Mouse (Mus musculus) skeletal muscle tissue, adult 2 months (tissue): Measurements from ENCODE around the gene Cryzl2.
A peak's percentile ranks its signal among the peaks of the same experiment; 100 is the strongest.

Source experiments
- DNase-seq: peaks from one replicate; pipeline ENCODE4 v3.0.0-alpha.2; 2012; ENCODE audit warnings: low read depth, low spot score

Gene Cryzl2

DNA sequence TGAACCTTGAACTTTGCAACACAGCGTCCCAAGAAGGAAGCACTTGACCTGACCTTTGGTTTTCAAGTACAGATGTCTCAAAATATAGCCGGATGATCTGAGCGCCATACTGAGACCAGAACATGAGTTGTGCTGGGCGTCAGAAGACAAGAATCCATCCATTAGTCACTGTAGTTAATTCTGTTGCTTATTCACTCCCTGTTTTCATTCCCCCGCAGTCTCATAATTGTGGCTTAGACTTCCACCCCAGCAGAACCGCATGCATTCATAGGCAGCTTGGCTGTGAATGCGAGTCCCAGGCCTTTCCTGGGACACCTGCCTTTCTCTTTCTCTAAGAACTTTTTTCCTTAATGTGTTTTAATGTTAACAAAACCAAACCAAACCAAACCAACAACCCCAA is 14.3 kb downstream of the Cryzl2 start:
- DNase-seq, result no peak

DNA sequence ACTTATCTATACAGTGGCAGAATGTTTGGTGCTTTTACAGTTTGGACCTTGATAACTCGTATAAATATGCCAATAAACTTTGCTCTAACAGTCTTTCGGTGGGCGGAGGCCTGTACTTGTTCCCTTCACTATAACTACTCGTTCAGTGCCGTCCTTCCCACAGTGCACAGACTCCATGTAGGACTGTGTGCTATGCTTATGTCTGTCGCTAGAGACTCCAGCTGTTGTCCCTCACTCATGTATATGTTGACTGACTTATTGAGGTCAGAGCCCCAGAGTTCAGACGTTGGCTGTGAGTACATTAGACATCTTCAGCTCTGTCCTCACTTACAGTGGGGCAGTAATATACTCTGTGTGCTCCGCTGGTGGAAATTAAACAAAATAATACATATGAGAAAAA is 16.5 kb downstream of the Cryzl2 start:
- DNase-seq, result no peak

DNA sequence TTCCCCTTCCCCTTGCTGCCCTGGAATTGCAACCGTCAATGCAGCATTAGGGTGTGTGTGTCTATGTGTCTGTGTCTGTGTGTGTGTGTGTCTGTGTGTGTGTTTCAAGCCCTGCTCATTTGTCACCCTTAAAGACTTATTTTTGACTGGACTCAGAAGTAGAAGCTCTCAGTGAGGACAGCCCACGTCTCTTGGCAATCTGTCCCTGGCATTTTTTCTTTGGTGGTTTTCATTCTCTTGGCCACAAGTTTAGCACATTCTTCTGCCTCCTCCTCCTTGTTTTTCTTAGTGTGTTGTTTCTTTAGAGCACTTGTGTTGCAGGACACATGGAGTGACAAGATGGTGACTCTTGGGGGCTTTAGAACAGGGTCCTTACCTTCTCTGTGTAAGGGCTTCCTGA is 17.9 kb downstream of the Cryzl2 start:
- no peak for DNase-seq

DNA sequence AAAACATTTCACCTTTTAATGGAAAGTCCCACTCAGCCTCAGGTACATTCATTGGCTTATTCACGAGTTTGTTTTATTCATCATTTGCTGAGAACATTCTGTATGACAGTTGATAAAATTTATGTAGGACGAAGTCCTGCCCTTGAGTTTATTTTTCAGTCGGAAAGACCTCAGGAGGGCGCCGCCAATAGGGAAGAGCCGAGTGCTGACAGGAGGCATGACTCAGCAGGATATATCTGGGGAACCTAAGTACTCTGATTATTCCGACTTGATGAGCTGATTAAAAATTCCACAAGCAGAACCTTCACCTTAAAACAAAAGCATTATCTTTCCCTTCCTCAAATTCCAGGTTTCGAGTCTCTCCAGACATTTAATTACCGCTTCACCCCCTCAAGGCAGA is 21.7 kb downstream of the Cryzl2 start:
- DNase-seq, result no peak

DNA sequence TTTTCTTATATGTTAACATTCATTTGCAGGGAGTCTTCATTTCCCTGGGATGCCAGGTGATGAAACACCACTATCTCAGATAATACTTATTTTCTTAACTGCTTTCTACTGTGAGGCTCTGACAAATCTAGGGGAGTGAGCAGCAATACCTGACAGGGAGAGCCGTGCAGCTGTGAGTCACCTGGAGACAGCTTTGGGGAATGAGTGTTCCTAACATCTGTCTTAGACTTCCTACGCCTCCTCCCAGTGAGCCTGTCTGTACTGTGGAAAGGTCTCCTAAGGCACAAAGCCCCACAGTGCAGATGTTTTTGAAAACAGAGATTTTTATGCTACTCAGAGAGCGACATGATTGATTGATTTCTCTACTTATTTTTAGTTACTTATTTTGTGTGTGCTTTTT is 22.5 kb downstream of the Cryzl2 start:
- no peak for DNase-seq

DNA sequence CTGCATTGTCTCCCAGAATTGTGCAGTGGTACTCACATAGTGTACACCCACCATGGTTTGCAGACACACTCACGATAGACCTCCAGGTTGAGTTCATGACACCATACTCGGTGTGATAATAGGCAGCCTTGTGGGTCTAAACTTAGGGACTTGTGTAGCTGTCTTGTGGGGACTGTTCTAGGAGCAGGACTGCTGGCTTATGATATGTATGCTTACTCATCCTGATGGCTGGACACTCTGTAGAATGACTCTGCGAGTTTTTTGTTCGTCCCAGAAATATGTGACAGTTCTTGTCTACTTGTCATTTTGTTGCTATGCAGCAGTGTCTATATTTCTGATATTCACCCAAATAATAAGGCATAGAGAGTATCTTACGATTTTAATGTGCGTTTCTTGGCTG is 23.3 kb downstream of the Cryzl2 start:
- no peak for DNase-seq

DNA sequence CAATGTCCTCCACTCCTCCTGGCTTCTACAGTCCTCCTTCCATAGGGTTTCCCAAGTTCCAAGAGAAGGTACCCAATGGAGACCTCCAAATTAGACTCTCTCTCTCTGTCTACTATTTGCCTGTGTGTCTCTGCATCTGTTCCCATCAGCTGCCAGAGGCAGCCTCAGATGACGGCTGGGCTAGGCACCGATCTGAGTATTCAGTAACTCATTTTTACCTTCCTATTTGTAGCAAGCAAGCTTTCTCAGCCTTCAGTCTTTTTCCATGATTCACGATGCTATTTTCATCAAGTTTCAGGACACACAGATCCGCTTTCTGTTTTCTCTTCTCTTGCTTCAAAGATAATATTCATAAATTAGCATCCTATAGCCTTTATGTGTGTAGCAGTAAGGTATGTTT is 25.8 kb downstream of the Cryzl2 start:
- DNase-seq, result no peak

DNA sequence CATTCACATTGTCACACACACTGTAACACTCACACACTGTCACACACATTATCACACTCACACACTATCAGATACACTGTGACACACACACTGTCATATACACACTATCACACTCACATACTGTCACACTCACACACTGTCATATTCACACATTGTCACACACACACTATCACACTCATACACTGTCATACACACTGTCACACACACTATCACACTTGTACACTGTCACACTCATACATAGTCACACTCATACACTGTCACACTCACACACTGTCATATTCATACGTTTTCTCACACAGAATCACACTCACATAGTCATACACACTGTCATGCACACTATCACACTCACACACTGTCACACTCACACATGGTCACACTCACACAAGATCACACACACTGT is 42.3 kb downstream of the Cryzl2 start:
- DNase-seq, result no peak

DNA sequence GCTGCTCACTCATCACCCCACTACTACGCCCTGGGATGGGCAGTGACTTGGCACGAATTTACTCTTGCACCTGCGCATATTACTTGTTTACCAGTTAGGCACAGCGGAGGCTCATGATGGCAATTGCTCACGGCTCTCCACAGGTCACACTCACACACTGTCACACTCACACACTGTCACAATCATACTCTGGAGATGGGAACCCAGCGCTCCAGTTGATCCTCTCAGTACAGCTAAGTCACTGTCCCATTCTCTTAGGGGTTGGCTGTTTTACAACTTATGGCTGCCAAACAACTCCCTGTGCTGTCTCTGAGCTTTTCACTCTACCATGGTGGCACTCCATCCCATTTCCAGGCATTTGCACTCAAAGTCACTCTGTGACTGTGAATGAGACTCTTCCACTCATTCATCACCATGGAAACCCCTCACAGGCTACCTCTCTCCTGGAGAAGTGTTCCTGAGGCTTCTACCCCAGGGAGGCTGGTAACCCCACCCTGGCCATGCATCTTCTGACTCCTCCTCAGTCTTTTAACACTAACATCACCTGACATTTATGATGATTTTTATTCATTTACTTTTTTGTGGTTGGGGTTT is 43.1 kb downstream of the Cryzl2 start:
- DNase-seq, result no peak

DNA sequence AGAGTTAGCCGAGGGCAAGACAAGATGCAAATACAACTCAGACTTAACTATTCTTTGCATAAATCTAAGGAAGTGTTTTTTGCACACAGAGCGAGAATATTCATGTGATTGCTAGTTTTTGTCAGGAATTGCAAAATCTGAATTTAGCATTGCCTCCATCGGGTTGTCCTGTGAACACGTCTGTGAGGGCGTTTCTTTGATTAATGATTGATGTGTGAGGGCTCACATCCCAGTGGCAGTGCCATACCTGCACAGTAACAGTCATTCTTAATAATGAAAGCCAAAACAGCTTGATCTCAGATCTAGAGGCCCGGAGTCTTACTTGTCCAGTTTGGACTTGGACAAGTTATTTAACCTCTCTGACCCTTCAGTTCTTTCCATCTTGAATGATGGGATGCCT is 44.7 kb downstream of the Cryzl2 start:
- no peak for DNase-seq

DNA sequence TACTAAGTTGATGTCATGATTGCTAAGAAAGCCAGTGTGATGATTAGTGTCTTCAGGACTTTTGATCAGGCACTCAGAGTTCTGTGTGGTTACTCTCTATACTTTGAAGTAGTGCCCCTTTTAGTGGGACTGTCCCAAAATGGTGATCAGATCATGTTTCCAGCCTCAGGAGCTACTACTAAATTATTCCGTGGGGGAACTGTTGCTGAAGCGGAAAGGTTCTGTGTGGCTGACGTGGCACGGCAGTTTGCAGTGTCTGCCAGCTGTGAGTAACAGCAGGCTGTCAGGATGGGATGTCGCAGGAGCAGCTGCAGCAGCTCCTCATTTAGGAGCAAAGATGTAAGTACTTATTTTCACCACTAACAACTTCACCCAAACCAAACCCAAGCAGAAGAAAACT is 48.1 kb downstream of the Cryzl2 start, which contains the start of gene Sec16b:
Sec16b (plus strand) TSS at position 207 of the 400 bp plus-strand sequence.
- peak; percentile 67 for DNase-seq

DNA sequence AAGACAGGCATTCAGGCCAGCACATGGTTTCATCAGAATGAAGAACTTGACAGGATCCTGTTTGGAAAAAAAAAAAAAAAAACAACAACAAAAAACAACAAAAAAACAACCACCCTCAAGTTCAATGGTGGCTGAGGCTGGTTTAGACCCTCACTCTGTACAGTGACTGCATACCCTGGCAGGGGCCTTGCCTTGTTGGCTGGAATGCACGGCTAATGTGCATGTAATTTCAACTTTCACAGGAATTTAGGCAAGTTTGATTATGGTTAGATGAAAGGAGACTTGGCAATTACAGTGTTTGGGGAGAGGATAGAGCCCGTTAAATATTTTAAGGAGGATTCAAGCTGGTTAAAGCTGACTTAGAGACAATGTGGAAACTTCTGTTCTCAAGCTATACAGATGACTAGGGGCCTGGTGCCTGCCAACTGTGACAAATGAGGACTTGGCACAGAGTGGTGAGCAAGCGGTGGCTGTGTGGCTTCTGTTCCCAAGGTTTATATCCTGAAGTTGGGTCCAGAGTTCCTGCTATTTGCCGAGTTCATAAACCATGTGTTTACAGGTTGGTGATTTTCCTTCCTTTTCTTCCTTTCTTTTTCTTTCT is 48.7 kb downstream of the Cryzl2 start:
- peak; percentile 20 for DNase-seq

DNA sequence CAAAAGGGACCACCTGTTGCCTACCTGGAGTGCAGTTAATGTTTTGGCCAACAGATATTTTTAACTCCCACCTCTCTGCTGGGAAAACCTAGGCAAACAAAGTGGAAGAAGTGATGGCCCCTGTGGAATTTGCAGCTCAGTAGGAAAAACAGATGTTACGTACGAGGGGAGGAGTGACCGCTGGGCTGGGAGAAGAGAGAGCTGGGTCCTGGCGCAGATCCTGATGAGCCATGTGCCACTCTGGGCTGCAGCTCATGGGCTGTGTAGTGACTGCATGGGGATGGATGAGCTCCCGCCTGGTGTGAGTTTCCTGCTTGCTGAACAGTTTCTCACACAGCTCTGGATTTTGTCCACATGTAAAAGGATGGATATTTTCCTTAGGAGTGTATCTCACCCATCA is 49.4 kb downstream of the Cryzl2 start:
- peak; percentile 60 for DNase-seq

DNA sequence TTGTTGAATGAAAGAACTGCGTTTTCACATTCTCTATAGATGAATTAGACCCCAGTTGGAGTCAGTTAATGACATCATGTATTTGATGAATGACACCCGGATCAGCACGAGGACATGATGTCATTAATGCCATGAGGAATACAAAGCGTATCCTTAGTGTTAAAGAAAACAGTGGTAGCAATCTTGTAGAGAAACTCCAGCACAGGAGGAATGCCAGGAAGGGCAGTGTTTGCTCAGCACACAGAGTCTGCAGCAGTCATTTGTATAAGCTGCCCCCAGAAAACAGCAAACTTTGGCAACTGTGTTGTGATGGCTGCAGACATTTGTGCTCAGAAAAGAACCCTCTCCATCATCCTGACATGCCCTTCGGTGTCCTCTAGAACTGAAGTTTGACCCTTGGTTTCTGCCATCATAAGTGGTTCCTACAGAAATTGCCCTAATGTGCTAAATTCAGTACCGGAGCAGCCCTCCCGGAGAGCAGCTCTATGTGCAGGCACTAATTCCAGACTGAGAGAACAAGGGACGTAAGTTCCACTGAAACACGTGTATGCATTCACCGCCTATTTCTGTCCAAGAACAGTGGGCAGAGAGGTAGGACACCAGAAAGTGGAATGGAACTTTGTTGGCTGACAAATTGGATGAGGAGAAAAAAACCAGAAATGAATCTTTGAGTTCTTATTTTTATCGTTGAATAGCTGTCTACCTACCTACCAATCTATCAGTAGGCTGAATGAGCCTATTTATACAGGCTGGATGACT is 54.5 kb downstream of the Cryzl2 start:
- DNase-seq, result no peak

DNA sequence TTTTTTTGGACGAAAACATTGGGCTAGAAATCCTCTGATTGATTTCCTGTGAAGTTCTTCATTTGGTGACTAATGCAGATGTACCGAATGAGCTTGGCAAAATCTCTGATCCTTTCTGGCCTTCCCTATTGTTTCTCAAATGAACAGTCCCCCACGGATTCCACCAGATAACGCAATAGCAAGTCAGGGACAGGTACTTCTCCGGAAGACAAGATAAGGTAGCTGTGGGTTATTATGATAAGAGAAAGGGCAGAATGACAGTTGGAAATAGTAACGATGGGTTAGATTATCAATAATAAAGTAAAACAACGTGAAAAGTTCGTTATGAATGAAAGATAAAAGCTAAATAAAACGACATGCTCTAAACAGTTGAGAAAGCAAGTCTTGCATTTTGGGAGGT is 55.2 kb downstream of the Cryzl2 start:
- no peak for DNase-seq

DNA sequence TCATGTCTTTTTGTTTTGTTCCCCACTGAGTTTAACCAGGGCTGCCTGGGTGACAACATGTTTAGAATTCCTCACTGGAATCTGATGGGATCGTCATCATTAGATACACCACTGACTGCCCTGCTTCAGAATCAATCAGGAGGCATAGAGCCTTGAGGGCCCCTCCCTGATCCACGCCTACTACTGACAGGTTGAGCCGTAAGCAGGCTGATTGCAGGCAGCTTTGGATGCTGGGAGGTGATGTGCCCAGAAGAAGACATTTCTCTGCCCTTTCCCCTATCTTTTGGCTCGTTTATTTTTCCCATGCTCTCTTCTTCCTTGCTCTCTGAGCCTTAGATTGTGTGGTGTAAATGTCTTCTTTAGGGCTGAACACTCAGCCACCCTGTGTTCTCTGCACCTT is 55.9 kb downstream of the Cryzl2 start:
- DNase-seq, result no peak

DNA sequence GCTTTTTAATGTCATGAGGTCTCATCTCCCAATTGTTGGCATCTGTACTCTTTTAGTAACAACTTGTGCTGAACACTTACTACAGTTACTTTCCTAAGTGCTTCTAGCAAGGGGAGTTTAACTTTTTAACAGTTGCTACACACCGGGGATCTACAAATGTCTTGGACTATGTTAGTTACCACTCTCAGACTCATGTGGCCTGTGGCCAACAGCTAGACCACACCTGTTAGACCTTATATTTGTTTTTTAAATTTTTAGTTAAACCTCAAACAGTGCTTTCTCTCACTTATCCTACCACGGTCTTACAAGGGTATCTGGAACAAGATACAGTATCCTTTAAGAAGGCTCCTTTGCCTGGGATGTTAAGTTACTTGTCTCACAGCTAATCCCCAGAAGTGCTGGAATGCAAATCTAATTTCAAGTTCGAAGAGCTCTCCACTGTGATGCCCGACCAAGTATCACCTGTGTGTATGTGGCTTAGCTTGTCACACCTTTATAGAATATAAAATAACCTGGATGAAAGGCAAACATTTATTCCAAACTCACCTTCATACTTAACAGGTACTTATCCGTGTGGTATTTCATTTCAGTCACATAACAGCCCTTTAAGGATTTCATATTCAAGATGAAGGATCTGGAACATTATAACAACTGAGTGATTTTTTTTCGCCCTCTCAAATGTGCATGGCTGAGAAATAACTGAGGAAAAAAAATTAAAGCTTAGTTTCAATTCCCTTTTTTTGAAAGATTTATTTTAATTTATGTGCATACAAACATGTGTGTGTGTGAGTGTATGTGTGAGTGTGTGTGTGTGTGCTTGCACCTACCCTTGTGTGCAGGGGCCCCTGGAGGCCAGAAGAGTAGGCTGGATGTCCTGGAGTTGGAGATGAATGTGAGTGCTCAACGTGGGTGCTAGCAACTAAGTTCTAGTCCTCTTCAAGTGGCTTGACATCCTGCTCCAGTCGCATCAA is 58.7 kb downstream of the Cryzl2 start:
- DNase-seq, result no peak

DNA sequence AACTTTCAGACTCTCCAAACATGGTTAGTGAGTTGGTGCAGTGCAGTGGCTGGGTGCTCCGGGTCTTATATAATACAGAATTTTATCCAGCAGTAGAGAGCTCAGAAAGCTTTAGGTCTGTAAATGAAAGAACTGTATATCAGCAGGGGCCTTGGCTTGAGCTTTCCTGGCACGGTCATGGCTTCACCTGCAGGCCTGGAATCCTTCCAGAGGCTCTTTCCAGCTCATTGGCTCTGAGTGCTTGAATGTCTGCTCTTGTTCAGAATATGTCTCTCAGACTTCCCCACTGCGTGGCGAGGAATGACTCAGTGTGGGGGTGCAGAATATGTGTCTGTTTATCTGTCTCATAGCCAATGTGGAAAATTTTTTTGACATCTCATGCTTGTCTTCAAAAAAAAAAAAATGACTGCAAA is 59.7 kb downstream of the Cryzl2 start:
- DNase-seq, result peak; percentile 12

DNA sequence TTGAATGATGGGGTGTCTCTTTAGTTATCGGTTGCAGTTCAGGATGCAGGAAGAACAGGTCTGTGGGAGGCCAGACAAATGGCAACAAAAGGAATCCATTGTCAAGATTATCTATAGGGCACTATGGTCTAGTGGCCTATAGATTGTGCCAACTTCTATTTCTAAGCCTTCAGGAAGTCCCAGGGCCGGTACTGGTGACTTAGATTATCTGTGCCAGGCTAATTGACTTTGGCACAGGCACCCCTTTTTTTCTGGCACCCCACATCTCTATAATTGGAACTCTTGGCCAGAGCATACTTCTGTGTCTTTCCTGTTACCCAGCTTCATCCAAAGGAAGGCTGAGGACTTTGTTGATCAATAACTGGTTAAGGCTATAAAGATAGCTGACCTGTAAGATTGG is 61.0 kb downstream of the Cryzl2 start:
- no peak for DNase-seq

DNA sequence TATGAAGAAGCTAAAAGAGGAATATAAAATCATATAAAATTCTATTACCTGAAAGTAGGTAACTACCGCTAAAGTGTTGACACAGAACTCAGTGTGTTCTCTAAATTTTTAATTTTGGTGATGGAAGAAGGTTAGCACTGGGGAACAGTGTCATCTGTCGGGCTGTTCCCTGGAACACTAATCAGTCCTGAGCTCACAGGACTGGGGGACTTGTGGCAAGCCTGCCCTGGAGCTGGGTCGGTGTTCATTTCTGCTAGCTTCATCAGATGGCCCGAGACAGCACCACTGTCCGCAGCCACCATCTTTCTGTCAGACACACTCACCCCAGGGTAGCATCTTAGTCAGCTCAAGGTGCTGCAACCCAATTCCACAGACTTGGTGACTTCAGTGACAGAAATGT is 63.9 kb downstream of the Cryzl2 start:
- no peak for DNase-seq

DNA sequence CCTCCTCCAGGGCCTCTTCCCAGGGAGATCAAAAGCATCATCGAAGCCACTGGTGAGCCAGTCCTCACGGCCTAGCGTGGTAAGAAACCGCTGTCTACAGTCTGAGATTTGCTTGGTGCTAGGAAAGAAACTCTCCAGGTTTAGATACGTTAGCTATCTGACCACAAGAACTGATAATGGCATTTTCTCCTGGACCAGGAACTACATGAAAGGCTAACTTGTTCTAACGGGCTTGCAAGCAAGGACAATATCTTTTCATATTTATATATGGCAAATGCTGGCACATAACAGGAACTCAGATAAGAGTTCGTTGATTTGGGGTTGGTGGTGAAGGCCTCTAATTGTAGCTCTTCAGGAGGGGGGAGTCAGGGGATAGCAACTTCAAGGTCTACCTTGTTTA is 66.4 kb downstream of the Cryzl2 start:
- DNase-seq, result no peak
